Mouse (Mus musculus) cerebellum, adult 2 months (tissue): ENCODE measurements at regions not wholly inside any gene's neighbourhood (a gene's known extent, or its start where the extent isn't known, plus 50 kb on each side); places are given as distances from the start of the nearest gene placed in this dataset.

Source experiments
- CTCF ChIP-seq: fragments of 200-500 bp; IDR thresholded peaks from 2 replicates; pipeline ENCODE4 v1.5.1; 2011; ENCODE audit warnings: low read depth, mild to moderate bottlenecking, control low read depth, low read length, moderate library complexity, borderline replicate concordance; ENCODE audit not compliant: insufficient read depth
- POLR2A ChIP-seq: fragments of 200-500 bp; IDR thresholded peaks from 2 replicates; pipeline ENCODE4 v1.6.1; 2011; ENCODE audit warnings: low read length, control low read depth, borderline replicate concordance; ENCODE audit not compliant: insufficient read depth

GRCm38 (mm10) chr9:63843883-63844485 is 86.2 kb upstream of the Smad3 start:
- TF ChIP-seq CTCF (peak; percentile 96), POLR2A (no peak)
